Mouse (Mus musculus): ENCODE measurements around the gene Tnfrsf25.

GRCm38 (mm10) chr4:152108673-152109072 lies 7.1 kb upstream of the Tnfrsf25 start:
- TF ChIP-seq CTCF (conservative IDR thresholded peaks at IDR 0.05; ENCODE audit: low read length) (no peak), POU5F1 (IDR thresholded peaks at IDR 0.05; ENCODE audit: borderline replicate concordance, low read length) (no peak), NANOG (IDR thresholded peaks at IDR 0.05; ENCODE audit: borderline replicate concordance, low read length) (no peak)
